ENCODE assay signal across 8 mouse cellular contexts in the genomic region with DNA sequence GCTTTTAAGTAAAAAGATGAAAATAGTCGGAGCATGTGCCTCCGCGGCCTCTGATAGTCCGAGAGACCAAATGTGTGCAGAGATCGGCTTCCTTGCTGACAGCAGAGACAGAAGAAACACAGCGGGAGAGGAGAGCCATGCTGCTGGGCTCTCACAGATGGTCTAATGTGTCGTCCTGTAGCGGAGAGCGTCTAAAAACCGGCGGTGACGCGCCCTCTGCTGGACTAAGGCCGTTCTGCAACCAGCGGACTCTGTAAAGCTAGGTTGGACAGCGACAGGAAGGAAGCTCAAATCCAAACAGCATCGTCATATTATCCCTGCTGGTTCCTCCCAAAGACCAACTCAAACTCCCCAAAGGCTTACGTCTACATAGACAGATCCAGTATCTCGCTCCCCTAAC. TPM values are rescaled to one million over a fixed set of nuclear protein-coding genes. Genes with fewer than 3 reads are reported as not detected.
A peak's percentile ranks its signal among the peaks of the same experiment; 100 is the strongest.
DNase-seq lines count a peak whose midpoint lies in the region; ATAC-seq and TF ChIP-seq lines count a peak whose summit lies in the region.

No protein-coding gene starts in this region.

- peak overlapping the region; percentile 51 for H3K4me2 ChIP-seq in embryonic facial prominence, embryonic 15.5 days (replicated peaks)
- H3K4me2 ChIP-seq in kidney, embryonic 14.5 days (replicated peaks; ENCODE audit: low read depth, low read length), result peak overlapping the region; percentile 48
- peak overlapping the region; percentile 43 for H3K4me2 ChIP-seq in limb, embryonic 15.5 days
- peak overlapping the region; percentile 54 for H3K4me2 ChIP-seq in midbrain, postnatal 0 days (ENCODE audit: low read depth, low read length, poor library complexity, severe bottlenecking)

- H3K27me3 ChIP-seq in embryonic facial prominence, embryonic 15.5 days, result no peaks in the 10 kb centered on the region
- peaks cover 15% of the 10 kb centered on the region; the same call in 1 of the 2 replicates for H3K27me3 ChIP-seq in heart, embryonic 10.5 days (ENCODE audit: insufficient read depth, poor library complexity, severe bottlenecking)
- no peaks in the 10 kb centered on the region for H3K27me3 ChIP-seq in kidney, embryonic 14.5 days (ENCODE audit: control insufficient read depth, insufficient read depth, low read length)
- peaks cover 16% of the 10 kb centered on the region; the same call in 1 of the 2 replicates for H3K27me3 ChIP-seq in limb, embryonic 15.5 days
- H3K27me3 ChIP-seq in midbrain, postnatal 0 days (ENCODE audit: insufficient read depth, low read length), result no peaks in the 10 kb centered on the region

- H3K27ac ChIP-seq in embryonic facial prominence, embryonic 15.5 days (replicated peaks), result no peak overlapping the region
- no peak overlapping the region for H3K27ac ChIP-seq in heart, embryonic 10.5 days
- peak overlapping the region; percentile 62; the same call in 1 of the 2 replicates for H3K27ac ChIP-seq in kidney, embryonic 14.5 days (ENCODE audit: low read depth, low read length)
- no peak overlapping the region for H3K27ac ChIP-seq in limb, embryonic 15.5 days
- 0 out of 2 replicates have a peak overlapping the region, but pooled peaks have one; percentile 38 for H3K27ac ChIP-seq in midbrain, postnatal 0 days (ENCODE audit: low read depth, low read length)

- TF ChIP-seq CTCF in midbrain, postnatal 0 days (IDR thresholded peaks at IDR 0.05), result peak; percentile 97

- H3K36me3 ChIP-seq in embryonic facial prominence, embryonic 15.5 days, result no peaks in the 10 kb centered on the region
- no peaks in the 10 kb centered on the region for H3K36me3 ChIP-seq in heart, embryonic 10.5 days
- H3K36me3 ChIP-seq in kidney, embryonic 14.5 days (ENCODE audit: control insufficient read depth, insufficient read depth, low read length), result no peaks in the 10 kb centered on the region
- H3K36me3 ChIP-seq in limb, embryonic 15.5 days, result no peaks in the 10 kb centered on the region
- no peaks in the 10 kb centered on the region for H3K36me3 ChIP-seq in midbrain, postnatal 0 days (ENCODE audit: insufficient read depth, low read length)

- DNase-seq in 3134 (ENCODE audit: extremely low read depth, insufficient read length, low spot score), result peak; percentile 71
- DNase-seq in adrenal gland, postnatal 4 days (ENCODE audit: low spot score in 2 of 2), result peak; percentile 78 to 82
- DNase-seq in heart, embryonic 10.5 days (ENCODE audit: low spot score), result peak; percentile 91
- DNase-seq in midbrain, postnatal 0 days (ENCODE audit: low spot score), result peak; percentile 95
- DNase-seq in spleen, postnatal 14 days (ENCODE audit: low spot score in 2 of 2), result peak; percentile 48 to 76

- peaks cover 26% of the 10 kb centered on the region for H3K4me1 ChIP-seq in embryonic facial prominence, embryonic 15.5 days
- peaks cover 17% of the 10 kb centered on the region for H3K4me1 ChIP-seq in heart, embryonic 10.5 days
- peaks cover 18% of the 10 kb centered on the region for H3K4me1 ChIP-seq in kidney, embryonic 14.5 days (ENCODE audit: control insufficient read depth, insufficient read depth, low read length)
- H3K4me1 ChIP-seq in limb, embryonic 15.5 days, result peaks cover 14% of the 10 kb centered on the region
- no peaks in the 10 kb centered on the region for H3K4me1 ChIP-seq in midbrain, postnatal 0 days (ENCODE audit: insufficient read depth, low read length)

- H3K4me3 ChIP-seq in embryonic facial prominence, embryonic 15.5 days (replicated peaks), result peak overlapping the region; percentile 26
- peak overlapping the region; percentile 40 for H3K4me3 ChIP-seq in heart, embryonic 10.5 days
- peak overlapping the region; percentile 21 for H3K4me3 ChIP-seq in kidney, embryonic 14.5 days (ENCODE audit: low read length)
- peak overlapping the region; percentile 17 for H3K4me3 ChIP-seq in limb, embryonic 15.5 days
- H3K4me3 ChIP-seq in midbrain, postnatal 0 days (ENCODE audit: low read depth, low read length), result peak overlapping the region; percentile 27

- H3K9ac ChIP-seq in embryonic facial prominence, embryonic 15.5 days, result no peak overlapping the region
- H3K9ac ChIP-seq in kidney, embryonic 14.5 days (ENCODE audit: low read depth, low read length), result 0 out of 2 replicates have a peak overlapping the region, but pooled peaks have one; percentile 2
- no peak overlapping the region for H3K9ac ChIP-seq in limb, embryonic 15.5 days
- H3K9ac ChIP-seq in midbrain, postnatal 0 days (replicated peaks; ENCODE audit: low read length, poor library complexity, severe bottlenecking), result 0 out of 2 replicates have a peak overlapping the region, but pooled peaks have one; percentile 36

- ATAC-seq in embryonic facial prominence, embryonic 15.5 days (ENCODE audit: insufficient number of reproducible peaks, low FRiP score, low TSS enrichment, low read depth), result peak; percentile 85
- ATAC-seq in kidney, embryonic 14.5 days (ENCODE audit: low FRiP score, low TSS enrichment), result peak; percentile 75
- ATAC-seq in limb, embryonic 15.5 days (ENCODE audit: insufficient number of reproducible peaks, low FRiP score, low TSS enrichment, low read depth), result no peak
- ATAC-seq in midbrain, postnatal 0 days (ENCODE audit: low FRiP score), result peak; percentile 75

- WGBS in embryonic facial prominence, embryonic 15.5 days, result under 1% methylated on average over 19 of the region's 19 CpGs
- under 1% methylated on average over 19 of the region's 19 CpGs for WGBS in heart, embryonic 10.5 days
- WGBS in kidney, embryonic 14.5 days, result under 1% methylated on average over 19 of the region's 19 CpGs
- under 1% methylated on average over 19 of the region's 19 CpGs for WGBS in limb, embryonic 15.5 days
- under 1% methylated on average over 19 of the region's 19 CpGs for WGBS in midbrain, postnatal 0 days

- H3K9me3 ChIP-seq in embryonic facial prominence, embryonic 15.5 days (replicated peaks), result no peaks in the 10 kb centered on the region
- H3K9me3 ChIP-seq in heart, embryonic 10.5 days, result no peaks in the 10 kb centered on the region
- H3K9me3 ChIP-seq in kidney, embryonic 14.5 days (ENCODE audit: control insufficient read depth, low read length), result no peaks in the 10 kb centered on the region
- H3K9me3 ChIP-seq in limb, embryonic 15.5 days, result no peaks in the 10 kb centered on the region
- H3K9me3 ChIP-seq in midbrain, postnatal 0 days (ENCODE audit: low read length), result no peaks in the 10 kb centered on the region

RNA-seq across cellular contexts. Expression of gene Abr, which starts 23.8 kb away (rescaled TPM):
- total RNA-seq in adrenal gland, postnatal 4 days (2021), result 10 to 100 TPM; 64.2 to 68.9 TPM
- 41.1 and 42.6 TPM in 2 replicates for polyA plus RNA-seq in embryonic facial prominence, embryonic 15.5 days (2015; fragmentation: Nextera tagmentation; extraction: Ambion mirVana)
- polyA plus RNA-seq in heart, embryonic 10.5 days (2016; fragmentation: Nextera tagmentation; extraction: Ambion mirVana), result 32.8 and 33.7 TPM in 2 replicates
- 31.8 and 57.7 TPM in 2 replicates for polyA plus RNA-seq in kidney, embryonic 14.5 days (2014; fragmentation: Nextera tagmentation; extraction: Ambion mirVana)
- 31.2 and 31.9 TPM in 2 replicates for polyA plus RNA-seq in limb, embryonic 15.5 days (2015; fragmentation: Nextera tagmentation; extraction: Ambion mirVana)
- 243 and 250 TPM in 2 replicates for total RNA-seq in midbrain, postnatal 0 days (2014; rRNA removed)
- 99.4 and 102 TPM in 2 replicates for polyA plus RNA-seq in midbrain, postnatal 0 days (2015; fragmentation: Nextera tagmentation; extraction: Ambion mirVana)

RNA-seq across cellular contexts. Expression of gene Bhlha9, which starts 26.3 kb away (rescaled TPM):
- not detected for total RNA-seq in adrenal gland, postnatal 4 days (2021)
- polyA plus RNA-seq in embryonic facial prominence, embryonic 15.5 days (2015; fragmentation: Nextera tagmentation; extraction: Ambion mirVana), result 0.36 and 0.46 TPM in 2 replicates
- polyA plus RNA-seq in heart, embryonic 10.5 days (2016; fragmentation: Nextera tagmentation; extraction: Ambion mirVana), result 0.31 and 2.1 TPM in 2 replicates
- 0.49 TPM in 1 of 2 replicates, not detected in the other for polyA plus RNA-seq in kidney, embryonic 14.5 days (2014; fragmentation: Nextera tagmentation; extraction: Ambion mirVana)
- polyA plus RNA-seq in limb, embryonic 15.5 days (2015; fragmentation: Nextera tagmentation; extraction: Ambion mirVana), result 3.2 and 3.3 TPM in 2 replicates
- 2.8 and 4.9 TPM in 2 replicates for total RNA-seq in midbrain, postnatal 0 days (2014; rRNA removed)
- 1.9 and 2.1 TPM in 2 replicates for polyA plus RNA-seq in midbrain, postnatal 0 days (2015; fragmentation: Nextera tagmentation; extraction: Ambion mirVana)

RNA-seq across cellular contexts. Expression of gene Trarg1, which starts 33.7 kb away (rescaled TPM):
- total RNA-seq in adrenal gland, postnatal 4 days (2021), result 10 to 100 TPM; 16.4 to 27.0 TPM
- polyA plus RNA-seq in embryonic facial prominence, embryonic 15.5 days (2015; fragmentation: Nextera tagmentation; extraction: Ambion mirVana), result 1.3 and 1.5 TPM in 2 replicates
- polyA plus RNA-seq in heart, embryonic 10.5 days (2016; fragmentation: Nextera tagmentation; extraction: Ambion mirVana), result 0.04 TPM in 1 of 2 replicates, not detected in the other
- 0.81 and 0.89 TPM in 2 replicates for polyA plus RNA-seq in kidney, embryonic 14.5 days (2014; fragmentation: Nextera tagmentation; extraction: Ambion mirVana)
- 0.65 and 1.1 TPM in 2 replicates for polyA plus RNA-seq in limb, embryonic 15.5 days (2015; fragmentation: Nextera tagmentation; extraction: Ambion mirVana)
- 0.27 and 0.76 TPM in 2 replicates for total RNA-seq in midbrain, postnatal 0 days (2014; rRNA removed)
- polyA plus RNA-seq in midbrain, postnatal 0 days (2015; fragmentation: Nextera tagmentation; extraction: Ambion mirVana), result 0.61 and 0.80 TPM in 2 replicates

Comparison
In these comparisons a context has a peak if more than half of its experiments do, and no peak if none do; other contexts are left out.
1. H3K27ac ChIP-seq: peak in kidney, embryonic 14.5 days (single experiment) and midbrain, postnatal 0 days (single experiment); none in embryonic facial prominence, embryonic 15.5 days (single experiment), heart, embryonic 10.5 days (single experiment) and limb, embryonic 15.5 days (single experiment).
2. H3K9ac ChIP-seq: peak in kidney, embryonic 14.5 days (single experiment) and midbrain, postnatal 0 days (single experiment); none in embryonic facial prominence, embryonic 15.5 days (single experiment) and limb, embryonic 15.5 days (single experiment).
3. Peak in every context shown above with its lines, with median percentiles within 50 percentile points of each other: DNase-seq, H3K4me2 ChIP-seq and H3K4me3 ChIP-seq.